In the genomic region with DNA sequence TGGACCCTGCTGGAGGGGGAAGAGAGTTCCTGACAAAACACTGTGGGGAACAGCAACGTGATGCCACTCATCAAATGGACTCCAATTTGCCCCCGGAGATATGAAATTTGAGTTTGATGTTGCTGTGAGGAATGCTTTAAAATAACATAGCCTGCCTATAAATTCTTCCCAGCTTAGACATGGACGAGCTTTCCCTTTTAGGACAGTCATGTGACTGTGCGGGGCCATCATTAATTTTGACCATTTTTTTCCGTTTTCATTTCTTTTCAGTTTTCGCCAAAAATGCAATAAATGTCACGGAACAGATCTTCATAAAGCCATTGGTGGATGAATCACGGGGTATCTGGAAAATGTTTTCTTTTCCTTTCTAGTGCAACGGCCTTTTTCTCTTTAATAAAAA, we compare ENCODE assay signal across 22 mouse cellular contexts. TPM values are rescaled to one million over a fixed set of nuclear protein-coding genes. Genes with fewer than 3 reads are reported as not detected.
"Had no signal": no experiment of that assay in that cellular context is flagged by ENCODE, and none has a peak within 500 bp of the region (broad histone marks: within the 10 kb centered on the region; RNA-seq: fewer than 3 reads in every experiment).

No protein-coding gene starts in this region.

- H3K4me2 ChIP-seq: limb, embryonic 15.5 days; liver, embryonic 11.5 days; lung, embryonic 14.5 days; midbrain, embryonic 13.5 days; neural tube, embryonic 12.5 days; neural tube, embryonic 15.5 days had no signal

- H3K9ac ChIP-seq: limb, embryonic 15.5 days; liver, embryonic 14.5 days; liver, postnatal 0 days; lung, embryonic 14.5 days; midbrain, embryonic 13.5 days; neural tube, embryonic 12.5 days; neural tube, embryonic 15.5 days had no signal

- DNase-seq: kidney, adult 18-20 months; kidney, adult 9 months; kidney, postnatal 14 days; kidney, postnatal 4 days; layer of hippocampus, adult 9-11 months; liver, postnatal 0 days; lung, embryonic 14.5 days; thymus, adult 18-20 months; thymus, postnatal 25 days had no signal

- H3K9me3 ChIP-seq: limb, embryonic 15.5 days; midbrain, embryonic 13.5 days; neural tube, embryonic 12.5 days; neural tube, embryonic 15.5 days had no signal

- H3K4me3 ChIP-seq: layer of hippocampus, adult 2 months; limb, embryonic 15.5 days; midbrain, embryonic 13.5 days; neural tube, embryonic 12.5 days; neural tube, embryonic 15.5 days had no signal

- H3K4me1 ChIP-seq: midbrain, embryonic 13.5 days; neural tube, embryonic 12.5 days; neural tube, embryonic 15.5 days had no signal

- H3K27ac ChIP-seq: layer of hippocampus, adult 2 months; limb, embryonic 15.5 days; liver, embryonic 14.5 days; macrophage; midbrain, embryonic 13.5 days; neural tube, embryonic 12.5 days; neural tube, embryonic 15.5 days had no signal

- H3K36me3 ChIP-seq: limb, embryonic 15.5 days; midbrain, embryonic 13.5 days; neural tube, embryonic 12.5 days; neural tube, embryonic 15.5 days had no signal

- ATAC-seq: intestine, embryonic 16.5 days; liver, postnatal 0 days; lung, postnatal 0 days; midbrain, embryonic 13.5 days had no signal

RNA-seq across cellular contexts. Expression of a gene that starts 25.5 kb away (rescaled TPM):
- polyA plus RNA-seq: limb, embryonic 11.5 days; limb, embryonic 15.5 days; lung, embryonic 14.5 days; lung, postnatal 0 days; macrophage; midbrain, embryonic 13.5 days; neural tube, embryonic 15.5 days; spleen, adult 2 months had no signal

RNA-seq across cellular contexts. Expression of a gene that starts 50.6 kb away (rescaled TPM):
- polyA plus RNA-seq: intestine, embryonic 16.5 days; liver, postnatal 0 days; lung, postnatal 0 days; macrophage; small intestine, adult 2 months; spleen, adult 2 months had no signal
